Mouse (Mus musculus): ENCODE measurements around the gene Mgea5. TPM values are rescaled to one million over a fixed set of nuclear protein-coding genes. Genes with fewer than 3 reads are reported as not detected.
A peak's percentile ranks its signal among the peaks of the same experiment; 100 is the strongest.

The Mgea5 gene
- polyA plus RNA-seq, 1 experiment from 2014 or later: 33.0 TPM

GRCm38 (mm10) chr19:45737846-45738484 is 45.7 kb downstream of the Mgea5 start:
- no peak overlapping the region for H3K27ac ChIP-seq
- DNase-seq (ENCODE audit: low spot score) (no peak), ATAC-seq (replicated peaks; ENCODE audit: low FRiP score, low read depth) (no peak)
- no peak overlapping the region for H3K9ac ChIP-seq (ENCODE audit: low read depth, low read length)
- no peak overlapping the region for H3K4me3 ChIP-seq (replicated peaks; ENCODE audit: low read depth, low read length)
- peaks cover 43% of the 10 kb centered on the region for H3K27me3 ChIP-seq (ENCODE audit: insufficient read depth, low read length)
- no peak overlapping the region for H3K4me2 ChIP-seq (ENCODE audit: low read length)
- 84% methylated on average over 10 of the region's 10 CpGs for WGBS
- H3K9me3 ChIP-seq (replicated peaks; ENCODE audit: low read length): no peaks in the 10 kb centered on the region
- no peak for TF ChIP-seq CTCF (IDR thresholded peaks at IDR 0.05; ENCODE audit: low read depth)
- no peaks in the 10 kb centered on the region for H3K36me3 ChIP-seq (ENCODE audit: insufficient read depth, low read length)
- H3K4me1 ChIP-seq (replicated peaks; ENCODE audit: insufficient read depth, low read length): peaks cover 18% of the 10 kb centered on the region

- DNase-seq (ENCODE audit: low spot score) (no peak), ATAC-seq (replicated peaks; ENCODE audit: low FRiP score, low read depth) (peak; percentile 20; the same call in 1 of the 2 replicates)
- peaks cover 14% of the 10 kb centered on the region for H3K4me1 ChIP-seq (replicated peaks; ENCODE audit: insufficient read depth, low read length)
- H3K4me3 ChIP-seq (replicated peaks; ENCODE audit: low read depth, low read length): 0 out of 2 replicates have a peak overlapping the region, but pooled peaks have one; percentile 17
- no peak for TF ChIP-seq CTCF (IDR thresholded peaks at IDR 0.05; ENCODE audit: low read depth)
- 0 out of 2 replicates have a peak overlapping the region, but pooled peaks have one; percentile 18 for H3K9ac ChIP-seq (ENCODE audit: low read depth, low read length)
- H3K4me2 ChIP-seq (ENCODE audit: low read length): peak overlapping the region; percentile 47
- WGBS: 19% methylated on average over 23 of the region's 23 CpGs
- peaks cover 46% of the 10 kb centered on the region for H3K27me3 ChIP-seq (ENCODE audit: insufficient read depth, low read length)
- H3K27ac ChIP-seq: no peak overlapping the region
- H3K36me3 ChIP-seq (ENCODE audit: insufficient read depth, low read length): no peaks in the 10 kb centered on the region
- no peaks in the 10 kb centered on the region for H3K9me3 ChIP-seq (replicated peaks; ENCODE audit: low read length)
Observed at GRCm38 (mm10) chr19:45737208-45737845, 46.3 kb downstream of the Mgea5 start.

GRCm38 (mm10) chr19:45736855-45737207 is 46.8 kb downstream of the Mgea5 start:
- peaks cover 14% of the 10 kb centered on the region for H3K4me1 ChIP-seq (replicated peaks; ENCODE audit: insufficient read depth, low read length)
- no peak overlapping the region for H3K9ac ChIP-seq (ENCODE audit: low read depth, low read length)
- peak; percentile 66 for DNase-seq (ENCODE audit: low spot score)
- no peak overlapping the region for H3K27ac ChIP-seq
- ATAC-seq (replicated peaks; ENCODE audit: low FRiP score, low read depth): 0 out of 2 replicates have a peak, but pooled peaks have one; percentile 48
- no peaks in the 10 kb centered on the region for H3K36me3 ChIP-seq (ENCODE audit: insufficient read depth, low read length)
- H3K4me2 ChIP-seq (ENCODE audit: low read length): peak overlapping the region; percentile 47
- TF ChIP-seq CTCF (IDR thresholded peaks at IDR 0.05; ENCODE audit: low read depth): no peak
- 0 out of 2 replicates have a peak overlapping the region, but pooled peaks have one; percentile 17 for H3K4me3 ChIP-seq (replicated peaks; ENCODE audit: low read depth, low read length)
- peaks cover 46% of the 10 kb centered on the region for H3K27me3 ChIP-seq (ENCODE audit: insufficient read depth, low read length)
- 3% methylated on average over 28 of the region's 28 CpGs for WGBS
- H3K9me3 ChIP-seq (replicated peaks; ENCODE audit: low read length): no peaks in the 10 kb centered on the region

GRCm38 (mm10) chr19:45736241-45736640 is 47.4 kb downstream of the Mgea5 start:
- H3K36me3 ChIP-seq (ENCODE audit: insufficient read depth, low read length): no peaks in the 10 kb centered on the region
- no peak for DNase-seq (ENCODE audit: low spot score)
- no peak overlapping the region for H3K4me2 ChIP-seq (ENCODE audit: low read length)
- no peak for TF ChIP-seq CTCF (IDR thresholded peaks at IDR 0.05; ENCODE audit: low read depth)
- ATAC-seq (replicated peaks; ENCODE audit: low FRiP score, low read depth): no peak
- WGBS: 78% methylated on average over 1 of the region's 1 CpGs
- H3K27me3 ChIP-seq (ENCODE audit: insufficient read depth, low read length): peaks cover 40% of the 10 kb centered on the region
- no peaks in the 10 kb centered on the region for H3K9me3 ChIP-seq (replicated peaks; ENCODE audit: low read length)
- H3K4me1 ChIP-seq (replicated peaks; ENCODE audit: insufficient read depth, low read length): peaks cover 14% of the 10 kb centered on the region
- H3K4me3 ChIP-seq (replicated peaks; ENCODE audit: low read depth, low read length): no peak overlapping the region
- H3K27ac ChIP-seq: no peak overlapping the region
- H3K9ac ChIP-seq (ENCODE audit: low read depth, low read length): no peak overlapping the region

GRCm38 (mm10) chr19:45734762-45735161 is 48.9 kb downstream of the Mgea5 start:
- no peaks in the 10 kb centered on the region for H3K36me3 ChIP-seq (ENCODE audit: insufficient read depth, low read length)
- H3K4me3 ChIP-seq (replicated peaks; ENCODE audit: low read depth, low read length): no peak overlapping the region
- DNase-seq (ENCODE audit: low spot score): no peak
- 32% methylated on average over 7 of the region's 7 CpGs for WGBS
- H3K9ac ChIP-seq (ENCODE audit: low read depth, low read length): no peak overlapping the region
- H3K9me3 ChIP-seq (replicated peaks; ENCODE audit: low read length): no peaks in the 10 kb centered on the region
- no peak for TF ChIP-seq CTCF (IDR thresholded peaks at IDR 0.05; ENCODE audit: low read depth)
- H3K4me1 ChIP-seq (replicated peaks; ENCODE audit: insufficient read depth, low read length): peaks cover 14% of the 10 kb centered on the region
- no peak for ATAC-seq (replicated peaks; ENCODE audit: low FRiP score, low read depth)
- peak overlapping the region; percentile 66; the same call in 1 of the 2 replicates for H3K27ac ChIP-seq
- no peak overlapping the region for H3K4me2 ChIP-seq (ENCODE audit: low read length)
- peaks cover 30% of the 10 kb centered on the region for H3K27me3 ChIP-seq (ENCODE audit: insufficient read depth, low read length)

- Histone ChIP-seq H3K27me3 (ENCODE audit: insufficient read depth, low read length) (peaks cover 25% of the 10 kb centered on the region), H3K4me1 (replicated peaks; ENCODE audit: insufficient read depth, low read length) (peaks cover 14% of the 10 kb centered on the region), H3K9ac (ENCODE audit: low read depth, low read length) (no peak overlapping the region), H3K36me3 (ENCODE audit: insufficient read depth, low read length) (no peaks in the 10 kb centered on the region), H3K4me2 (ENCODE audit: low read length) (no peak overlapping the region), H3K27ac (no peak overlapping the region), H3K4me3 (replicated peaks; ENCODE audit: low read depth, low read length) (no peak overlapping the region), H3K9me3 (replicated peaks; ENCODE audit: low read length) (no peaks in the 10 kb centered on the region)
- ATAC-seq (replicated peaks; ENCODE audit: low FRiP score, low read depth): no peak
- no peak for TF ChIP-seq CTCF (IDR thresholded peaks at IDR 0.05; ENCODE audit: low read depth)
- DNase-seq (ENCODE audit: low spot score): no peak
- 61% methylated on average over 5 of the region's 5 CpGs for WGBS
Observed at GRCm38 (mm10) chr19:45734191-45734590, 49.4 kb downstream of the Mgea5 start.

All from kidney, postnatal 0 days (tissue).